Mouse (Mus musculus) erythroblast, embryonic 14.5 days (primary cell): ENCODE data around the gene Mapre3.

ENCODE experiments used
- GATA1 ChIP-seq: IDR thresholded peaks from 2 replicates; pipeline ENCODE4 v1.6.1; 2012; ENCODE audit warnings: low read length, inconsistent platforms, mixed read lengths
- TAL1 ChIP-seq: IDR thresholded peaks from 3 replicates; pipeline ENCODE4 v1.6.1; 2012; ENCODE audit warnings: low read length, inconsistent platforms, mixed read lengths

DNA sequence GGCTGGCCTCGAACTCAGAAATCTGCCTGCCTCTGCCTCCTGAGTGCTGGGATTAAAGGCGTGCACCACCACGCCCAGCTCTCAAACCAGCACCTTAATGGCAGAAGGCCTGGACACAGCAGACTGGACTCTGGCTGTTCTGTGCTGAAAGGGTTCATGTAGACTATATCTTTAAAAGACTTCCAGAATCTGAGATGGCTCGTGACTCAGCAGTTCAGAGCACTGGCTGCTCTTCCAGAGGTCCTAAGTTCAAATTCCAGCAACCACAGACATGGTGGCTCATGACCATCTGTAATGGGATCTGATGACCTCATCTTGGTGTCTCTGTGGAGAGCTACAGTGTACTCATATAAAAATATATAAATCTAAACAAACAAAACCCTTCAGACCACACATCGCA is 87.4 kb downstream of the Mapre3 start:
- TF ChIP-seq GATA1 (no peak), TAL1 (no peak)
